Mouse (Mus musculus) hindbrain, embryonic 10.5 days (tissue): ENCODE results near the gene Dnajc4. TPM values are rescaled to one million over a fixed set of nuclear protein-coding genes. Genes with fewer than 3 reads are reported as not detected.
A peak's percentile ranks its signal among the peaks of the same experiment; 100 is the strongest.

Source experiments
- DNase-seq: peaks from one replicate; pipeline ENCODE4 v3.0.0-alpha.2; 2017; ENCODE audit warnings: low spot score
- H3K27ac ChIP-seq: fragments of 300-500 bp; sonication (generic); 2 replicates; pipeline ENCODE4 v1.5.1; 2016; ENCODE audit warnings: mild to moderate bottlenecking, moderate library complexity
- H3K27me3 ChIP-seq: fragments of 300-500 bp; sonication (generic); 2 replicates; pipeline ENCODE4 v1.6.1; 2016; ENCODE audit warnings: mild to moderate bottlenecking; ENCODE audit not compliant: poor library complexity, insufficient read depth, severe bottlenecking
- H3K36me3 ChIP-seq: fragments of 300-500 bp; sonication (generic); 2 replicates; pipeline ENCODE4 v1.6.1; 2016; ENCODE audit warnings: mild to moderate bottlenecking, moderate library complexity
- H3K4me1 ChIP-seq: fragments of 300-500 bp; sonication (generic); replicated peaks from 2 replicates; pipeline ENCODE4 v1.6.1; 2016; ENCODE audit warnings: mild to moderate bottlenecking
- H3K4me3 ChIP-seq: fragments of 300-500 bp; sonication (generic); 2 replicates; pipeline ENCODE4 v1.5.1; 2016; ENCODE audit warnings: mild to moderate bottlenecking, moderate library complexity
- H3K9me3 ChIP-seq: fragments of 300-500 bp; sonication (generic); 2 replicates; pipeline ENCODE4 v1.6.1; 2016; ENCODE audit warnings: mild to moderate bottlenecking, moderate library complexity
- WGBS: fragments of 180-500 bp; shearing (Covaris S2); methylation state at CpG from one replicate; pipeline ENCODE4 v1.1.7; 2016; 5-methylcytosine and 5-hydroxymethylcytosine counted together
- polyA plus RNA-seq: library from polyadenylated mRNA; unstranded; fragments of >200 nt; fragmentation: Nextera tagmentation; extraction: Ambion mirVana; gene quantifications from 2 replicates; pipeline ENCODE4 v1.2.1, GENCODE M21; 2016

The Dnajc4 gene
- polyA plus RNA-seq, 1 experiment from 2014 or later, result 23.3 TPM

DNA sequence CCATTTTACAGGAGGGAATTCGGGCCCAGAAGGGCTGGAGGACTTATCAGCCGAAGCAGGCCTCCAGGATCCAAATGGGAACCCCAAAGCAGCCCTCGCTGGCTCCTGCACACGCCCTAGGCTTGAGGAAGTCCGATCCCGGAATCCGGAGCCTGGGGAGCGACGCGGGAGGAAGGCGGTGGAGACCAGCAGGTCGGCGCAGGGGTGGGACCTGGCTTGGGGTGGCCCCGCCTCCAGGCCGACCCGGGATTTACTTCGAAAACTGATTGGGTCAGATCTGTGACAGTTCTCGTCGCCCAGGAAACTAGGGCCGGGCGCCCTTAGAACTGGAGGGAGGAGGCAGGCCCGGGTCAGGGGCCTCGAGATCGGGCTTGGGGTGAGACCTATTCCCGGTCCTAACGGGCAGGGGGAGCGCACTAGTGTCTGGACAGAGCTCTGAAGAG is 50.1 kb downstream of the Dnajc4 start, which contains the start of gene Gpr137:
Gpr137 (minus strand) TSS at position 232 of the 443 bp plus-strand sequence.
- peaks cover 35% of the 10 kb centered on the region for H3K4me1 ChIP-seq
- H3K4me3 ChIP-seq, result peak within 1 kb of the TSS; percentile 91
- H3K9me3 ChIP-seq, result no peaks in the 10 kb centered on the region
- peaks cover 17% of the 10 kb centered on the region for H3K27me3 ChIP-seq
- peak; percentile 93 for DNase-seq
- peak within 1 kb of the TSS; percentile 97 for H3K27ac ChIP-seq
- H3K36me3 ChIP-seq, result peaks cover 17% of the 10 kb centered on the region
- under 1% methylated on average over 27 of the region's 27 CpGs for WGBS

DNA sequence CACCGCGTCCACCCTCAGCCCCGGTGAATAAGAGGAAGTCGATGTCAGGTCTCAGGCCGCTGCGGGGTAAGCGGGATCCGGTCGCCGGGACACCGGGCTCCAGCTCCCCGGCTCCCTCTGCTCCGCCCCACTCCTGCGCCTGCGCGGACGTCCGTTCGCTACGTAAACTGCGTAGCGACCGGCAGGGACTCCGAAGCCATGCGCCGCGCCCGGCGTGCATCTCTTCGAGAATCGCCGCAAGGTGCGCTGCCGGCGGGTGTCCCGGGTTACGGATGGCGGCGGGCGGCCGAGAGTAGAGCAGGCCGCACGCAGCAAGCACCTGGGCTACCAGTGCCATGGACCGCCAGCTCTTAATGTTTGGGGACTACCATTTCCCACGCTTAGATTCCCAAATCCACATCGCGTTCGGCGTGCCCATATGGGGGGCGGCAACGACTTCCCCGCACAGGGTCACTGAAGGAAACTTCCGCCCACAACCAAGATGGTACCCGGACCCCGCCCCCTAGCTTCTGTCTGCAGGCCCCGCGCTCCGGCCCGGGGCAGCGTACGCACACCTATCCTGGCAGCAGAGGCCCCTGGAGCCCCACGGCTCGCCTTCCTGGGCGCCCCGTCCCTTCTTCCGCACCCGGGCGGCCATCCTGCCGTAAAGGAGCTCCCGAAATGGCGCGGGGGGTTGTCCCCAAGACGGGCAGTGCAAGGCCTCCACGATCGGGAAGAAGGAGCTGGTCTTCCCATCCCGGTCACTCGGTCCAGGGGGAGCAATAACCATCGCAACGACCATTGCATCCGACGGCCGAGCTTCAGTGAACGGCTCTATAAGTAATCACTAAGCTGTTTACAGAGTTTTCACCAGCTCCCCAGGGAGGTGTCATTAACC is 50.8 kb downstream of the Dnajc4 start, which contains the start of gene Bad:
Bad (plus strand) TSS at position 490 of the 877 bp plus-strand sequence.
- under 1% methylated on average over 83 of the region's 83 CpGs for WGBS
- peak; percentile 94 for DNase-seq

DNA sequence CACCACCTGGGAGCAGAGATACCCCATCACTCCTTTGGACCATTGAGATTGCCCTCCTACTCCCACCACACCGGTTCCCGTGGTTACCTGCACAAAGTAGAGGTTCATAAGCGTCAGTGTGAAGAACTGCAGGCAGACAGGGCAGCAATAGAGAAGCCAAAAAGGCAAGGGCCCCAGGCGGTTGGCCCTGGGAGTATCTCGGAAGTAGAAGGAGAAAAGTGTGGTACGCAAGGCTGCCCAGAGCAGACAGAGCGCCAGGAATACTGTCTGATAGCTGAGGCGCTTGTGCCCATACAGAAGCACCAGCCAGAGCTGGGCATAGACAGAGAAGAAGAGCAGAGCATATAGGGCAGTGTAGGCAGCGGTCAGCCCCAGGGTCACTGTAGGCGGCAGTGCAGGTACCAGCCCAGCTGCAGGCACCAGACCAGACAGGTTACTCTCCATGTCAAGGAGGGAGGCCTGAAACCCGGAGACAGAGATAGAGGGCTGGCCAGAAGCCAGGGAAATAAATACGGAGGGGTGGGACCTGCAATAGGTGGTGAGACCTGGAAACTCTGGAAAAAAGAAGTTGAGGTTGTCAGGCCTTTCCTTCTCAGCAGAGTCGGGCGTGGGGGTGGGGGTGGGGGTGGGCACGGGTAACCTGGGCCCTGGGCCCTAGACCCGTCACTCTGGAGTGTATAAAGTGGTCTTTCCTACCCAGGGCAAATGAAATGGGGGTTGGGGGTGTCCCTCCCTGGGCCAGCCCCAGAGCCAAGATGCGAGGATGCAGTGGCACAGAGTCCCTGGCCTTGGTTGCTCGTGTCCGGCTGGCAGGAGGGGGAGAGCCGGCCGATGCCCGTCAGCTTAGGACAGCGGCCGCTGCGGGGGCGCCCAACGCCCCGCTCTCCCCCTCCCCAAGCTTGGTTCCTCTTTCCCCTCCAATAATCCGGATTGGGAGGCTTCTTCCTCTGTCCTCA is 51.7 kb downstream of the Dnajc4 start:
- 22% methylated on average over 29 of the region's 29 CpGs for WGBS
- peaks cover 13% of the 10 kb centered on the region for H3K36me3 ChIP-seq

More for the DNA sequence above, 50.8 kb downstream of the Dnajc4 start, which contains the start of gene Bad:
- Histone ChIP-seq H3K4me3 (peak within 1 kb of the TSS; percentile 91), H3K27ac (peak within 1 kb of the TSS; percentile 97), H3K9me3 (no peaks in the 10 kb centered on the region), H3K4me1 (peaks cover 35% of the 10 kb centered on the region), H3K27me3 (peaks cover 17% of the 10 kb centered on the region), H3K36me3 (peaks cover 17% of the 10 kb centered on the region)

DNA sequence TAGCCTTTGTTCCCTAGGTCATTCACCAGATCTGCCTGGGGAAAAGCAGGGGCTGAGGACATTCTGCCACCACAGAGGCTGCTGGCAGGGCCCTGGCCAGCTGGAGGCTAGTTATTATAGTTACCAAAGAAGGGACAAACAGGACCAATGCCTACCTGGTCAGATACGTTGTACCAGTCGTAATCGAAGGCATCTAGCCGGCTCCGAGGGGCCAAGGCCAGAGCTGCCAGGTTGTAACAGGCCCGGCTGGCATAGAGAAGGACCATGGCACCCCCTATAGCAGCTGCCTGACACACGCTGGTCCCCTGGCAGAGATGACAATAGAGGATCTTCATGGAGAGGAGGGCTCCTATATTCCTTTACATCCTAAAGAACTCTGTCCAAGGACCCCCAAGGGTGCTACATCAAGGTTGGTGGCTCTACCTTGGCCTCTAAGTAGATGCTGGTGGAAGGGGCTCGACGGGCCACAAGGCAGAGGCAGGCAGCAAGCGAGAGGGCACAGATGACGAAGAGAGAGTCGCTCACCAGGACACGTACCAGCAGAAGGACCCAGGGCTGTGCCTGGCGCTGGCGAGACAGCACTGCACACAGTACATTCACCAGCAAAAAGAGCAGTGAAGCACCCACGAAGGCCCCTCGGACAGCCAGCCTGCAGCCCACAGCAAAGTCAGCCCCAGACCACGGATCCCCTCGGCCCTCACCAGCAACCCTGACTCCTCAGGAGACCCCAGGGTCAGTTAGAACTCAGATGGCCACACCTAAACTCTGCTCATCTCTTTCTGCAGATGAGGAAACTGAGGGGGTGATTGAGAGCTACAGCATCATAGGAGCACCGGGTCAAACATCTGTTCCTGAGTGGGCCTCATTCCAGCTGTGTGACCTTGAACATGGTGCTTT is 53.0 kb downstream of the Dnajc4 start:
- 90% methylated on average over 20 of the region's 20 CpGs for WGBS
- no peaks in the 10 kb centered on the region for H3K9me3 ChIP-seq
- peak overlapping the region; percentile 7; the same call in 1 of the 2 replicates for H3K4me3 ChIP-seq
- DNase-seq, result no peak
- H3K27me3 ChIP-seq, result peaks cover 39% of the 10 kb centered on the region
- peaks cover 37% of the 10 kb centered on the region for H3K4me1 ChIP-seq
- 0 out of 2 replicates have a peak, but pooled peaks cover 2% of the 10 kb centered on the region for H3K36me3 ChIP-seq
- H3K27ac ChIP-seq, result no peak overlapping the region

More for the DNA sequence above, 51.7 kb downstream of the Dnajc4 start:
- no peak for DNase-seq
- Histone ChIP-seq H3K4me3 (peak overlapping the region; percentile 91), H3K27ac (peak overlapping the region; percentile 97), H3K27me3 (peaks cover 26% of the 10 kb centered on the region), H3K4me1 (peaks cover 35% of the 10 kb centered on the region), H3K9me3 (no peaks in the 10 kb centered on the region)

Other genes starting within 250 kb of the Dnajc4 start
- gene Rps6ka4, start 151.9 kb downstream of the Dnajc4 start, polyA plus RNA-seq, result 6.2 and 7.7 TPM in 2 replicates
- 0.37 and 1.2 TPM in 2 replicates for gene Ccdc88b, start 134.4 kb downstream of the Dnajc4 start, polyA plus RNA-seq
- 148 and 157 TPM in 2 replicates for gene Trmt112, start 82.9 kb downstream of the Dnajc4 start, polyA plus RNA-seq
- gene Prdx5, start 82.5 kb downstream of the Dnajc4 start, polyA plus RNA-seq, result 155 and 196 TPM in 2 replicates
- 8.4 and 12.0 TPM in 2 replicates for gene Esrra, start 70.8 kb downstream of the Dnajc4 start, polyA plus RNA-seq
- gene Catsperz, start 67.2 kb downstream of the Dnajc4 start, polyA plus RNA-seq, result 0.46 TPM in 1 of 2 replicates, not detected in the other
- gene Kcnk4, start 58.1 kb downstream of the Dnajc4 start, polyA plus RNA-seq, result not detected in 2 replicates
- 63.1 and 75.5 TPM in 2 replicates for gene Bad, start 50.7 kb downstream of the Dnajc4 start, polyA plus RNA-seq
- 31.2 and 40.9 TPM in 2 replicates for gene Gpr137, start 50.1 kb downstream of the Dnajc4 start, polyA plus RNA-seq
- 157 and 186 TPM in 2 replicates for gene Ppp1r14b, start 17.6 kb downstream of the Dnajc4 start, polyA plus RNA-seq
- 22.3 and 28.3 TPM in 2 replicates for gene Plcb3, start 16.1 kb downstream of the Dnajc4 start, polyA plus RNA-seq
- gene Fkbp2, start 12.1 kb downstream of the Dnajc4 start, polyA plus RNA-seq, result 119 and 121 TPM in 2 replicates
- 35.6 and 36.2 TPM in 2 replicates for gene Vegfb, start 4.9 kb downstream of the Dnajc4 start, polyA plus RNA-seq
- gene Nudt22, start 3.5 kb upstream of the Dnajc4 start, polyA plus RNA-seq, result 20.6 and 23.2 TPM in 2 replicates
- gene Trpt1, start 3.6 kb upstream of the Dnajc4 start, polyA plus RNA-seq, result 9.9 and 13.5 TPM in 2 replicates
- 8.7 and 10.1 TPM in 2 replicates for gene Fermt3, start 26.9 kb upstream of the Dnajc4 start, polyA plus RNA-seq
- 372 and 451 TPM in 2 replicates for gene Stip1, start 47.4 kb upstream of the Dnajc4 start, polyA plus RNA-seq
- 2.9 and 3.4 TPM in 2 replicates for gene Macrod1, start 64.2 kb upstream of the Dnajc4 start, polyA plus RNA-seq
- 3.1 and 4.0 TPM in 2 replicates for gene Flrt1, start 113.2 kb upstream of the Dnajc4 start, polyA plus RNA-seq
- 273 and 309 TPM in 2 replicates for gene Otub1, start 213.7 kb upstream of the Dnajc4 start, polyA plus RNA-seq
- 914 and 944 TPM in 2 replicates for gene Cox8a, start 225.0 kb upstream of the Dnajc4 start, polyA plus RNA-seq
- 89.8 and 96.5 TPM in 2 replicates for gene Naa40, start 248.6 kb upstream of the Dnajc4 start, polyA plus RNA-seq